Mouse (Mus musculus) stomach, postnatal 0 days (tissue): ENCODE results near the gene Ablim2.

Experiments used
- CTCF ChIP-seq: IDR thresholded peaks from 2 replicates; pipeline ENCODE4 v1.5.1; 2016; ENCODE audit warnings: antibody characterized with exemption, low read depth, mild to moderate bottlenecking, moderate library complexity
- EP300 ChIP-seq: optimal IDR thresholded peaks from 2 replicates; pipeline ENCODE3; 2016; ENCODE audit warnings: antibody characterized with exemption

DNA sequence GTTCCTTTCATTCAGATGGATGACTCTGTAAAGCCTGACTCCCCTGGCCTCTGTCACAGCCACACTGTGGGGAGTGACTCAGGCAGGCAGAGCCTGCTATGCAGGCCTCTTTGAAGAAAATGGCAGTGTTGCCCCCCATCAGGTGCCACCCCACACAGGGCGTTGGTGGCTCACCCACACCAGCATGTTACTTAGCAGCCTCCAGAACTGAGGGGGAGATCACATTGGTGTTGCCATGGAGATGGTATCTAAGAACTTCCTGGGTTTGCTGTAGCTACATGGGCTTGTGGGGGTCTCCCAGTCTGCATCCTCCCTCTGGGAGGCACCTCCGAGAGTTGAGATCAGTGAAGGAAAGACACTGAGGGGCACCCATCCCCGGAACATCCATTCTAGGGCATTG, 52.8 kb downstream of the Ablim2 start:
- TF ChIP-seq CTCF = no peak
- TF ChIP-seq EP300 = no peak
